Mouse (Mus musculus): ENCODE results near the gene Zbtb20.
A peak's percentile ranks its signal among the peaks of the same experiment; 100 is the strongest.

Zbtb20 gene

GRCm38 (mm10) chr16:43663978-43664579 is 788.4 kb downstream of the Zbtb20 start, which contains the start of gene Tigit:
Tigit (minus strand) TSS chr16:43664146.
- peak; percentile 73 for DNase-seq

GRCm38 (mm10) chr16:43664861-43665260 is 789.2 kb downstream of the Zbtb20 start:
- peak; percentile 37 for DNase-seq

DNA sequence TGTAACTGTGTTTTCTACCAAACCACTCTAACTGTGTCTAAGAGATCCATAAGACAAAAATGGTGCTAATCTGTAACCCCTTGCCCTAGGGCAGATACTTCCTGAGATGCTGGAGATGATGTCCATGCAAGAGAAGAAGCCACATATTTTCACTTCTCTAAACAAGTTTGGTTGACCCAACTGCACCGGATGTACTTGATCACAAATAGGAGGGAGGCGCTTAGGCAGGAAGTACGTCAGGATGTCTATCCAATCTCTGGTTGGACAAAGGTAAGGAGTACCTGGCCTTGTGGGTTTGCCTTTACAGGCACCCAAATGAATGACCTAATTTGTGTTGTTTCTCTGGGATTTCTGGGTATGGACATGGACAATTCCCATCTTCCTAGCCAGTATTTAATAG is 792.6 kb downstream of the Zbtb20 start:
- DNase-seq = no peak

GRCm38 (mm10) chr16:43671972-43672371 is 796.3 kb downstream of the Zbtb20 start:
- no peak for DNase-seq

GRCm38 (mm10) chr16:43672697-43673096 is 797.0 kb downstream of the Zbtb20 start:
- DNase-seq = no peak

- DNase-seq = no peak
Measured at GRCm38 (mm10) chr16:43674400-43674799, 798.7 kb downstream of the Zbtb20 start.

DNA sequence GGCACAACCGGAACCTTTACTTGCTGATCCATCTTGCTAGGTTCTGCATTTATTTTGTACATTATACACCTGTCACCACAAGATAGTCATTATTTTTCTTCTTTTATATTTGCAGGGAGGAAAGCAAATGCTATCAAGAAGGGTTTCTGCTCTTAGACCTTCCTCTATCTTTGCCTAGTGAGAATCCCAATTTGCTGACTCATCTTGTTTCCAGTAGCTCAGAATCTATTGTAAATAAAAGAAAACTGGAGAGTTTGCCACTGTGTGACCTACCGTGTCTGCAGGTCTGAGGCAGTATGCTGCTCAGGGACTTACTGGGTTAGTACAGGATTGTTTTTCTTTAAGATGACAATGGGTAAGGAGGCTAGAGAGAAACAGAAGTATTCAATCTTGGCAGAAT is 812.3 kb downstream of the Zbtb20 start:
- no peak for DNase-seq

DNA sequence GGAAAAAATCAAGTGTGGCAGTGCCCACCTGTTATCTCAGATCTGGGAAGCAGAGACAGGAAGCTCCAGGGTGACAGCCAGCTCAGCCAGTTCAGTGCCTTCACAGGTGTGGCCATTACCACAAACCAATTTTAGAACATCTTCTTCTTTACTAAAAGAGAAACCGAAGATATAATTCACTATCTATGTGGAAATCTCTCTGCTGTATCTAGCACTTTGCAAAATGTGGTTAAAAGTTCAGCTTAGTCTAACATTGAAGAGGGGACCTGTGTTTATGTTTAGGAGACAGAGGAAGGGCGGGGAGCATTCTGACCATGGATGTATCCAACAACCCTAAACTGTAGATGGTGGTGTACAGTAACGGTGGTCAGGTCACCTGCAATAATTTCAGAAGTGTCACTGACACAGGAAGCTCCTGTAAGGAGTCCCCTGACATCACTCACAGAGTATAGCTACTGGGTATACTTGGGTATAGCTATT is 814.6 kb downstream of the Zbtb20 start:
- DNase-seq = no peak

GRCm38 (mm10) chr16:43690912-43691311 is 815.2 kb downstream of the Zbtb20 start:
- DNase-seq = no peak

DNA sequence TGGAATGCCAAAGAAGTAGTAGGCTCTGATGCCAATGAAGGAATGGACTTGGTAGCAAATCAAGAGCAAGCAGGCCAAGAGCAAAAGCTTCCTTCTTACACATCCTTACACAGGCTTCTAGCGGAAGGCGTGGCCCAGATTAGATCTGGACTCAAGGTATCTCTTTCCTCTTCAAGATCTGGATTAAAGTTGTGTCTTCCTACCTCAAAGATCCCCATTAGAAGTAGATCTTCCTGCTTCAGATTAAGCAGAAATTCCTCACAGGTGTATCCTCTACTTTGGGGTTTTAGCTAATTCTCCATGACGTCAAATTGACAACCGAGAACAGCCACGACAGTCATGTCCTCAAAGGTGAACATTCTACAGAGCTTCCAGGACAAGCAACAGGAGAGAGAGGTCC is 816.1 kb downstream of the Zbtb20 start:
- DNase-seq = no peak

Data from heart, adult 11 months (tissue).